Mouse (Mus musculus) MEL (cell line): ENCODE measurements around the gene Kcnj6.

Experiments
- CHD2 ChIP-seq: IDR thresholded peaks from 2 replicates; pipeline ENCODE4 v1.6.1; 2011; ENCODE audit warnings: low read length, improper control_type of control experiment
- CTCF ChIP-seq, 3 experiments: IDR thresholded peaks in 2 of 3; conservative IDR thresholded peaks in 1 of 3; 2 replicates each; pipeline ENCODE4 v1.5.1; 2011 to 2012; ENCODE audit warnings: low read length in 3 of 3, low read depth in 2 of 3, mild to moderate bottlenecking in 2 of 3, improper control_type of control experiment in 1 of 3, inconsistent platforms in 1 of 3, mixed read lengths in 1 of 3, moderate library complexity in 1 of 3; ENCODE audit not compliant: control insufficient read depth in 1 of 3, insufficient read depth in 1 of 3, poor library complexity in 1 of 3, severe bottlenecking in 1 of 3
- ELF1 ChIP-seq: IDR thresholded peaks from 2 replicates; pipeline ENCODE4 v1.6.1; 2014; ENCODE audit warnings: low read depth, mild to moderate bottlenecking, inconsistent platforms, low read length, improper control_type of control experiment, moderate library complexity
- EP300 ChIP-seq, 2 experiments: IDR thresholded peaks; 2 replicates each; pipeline ENCODE4 v1.6.1; 2011; ENCODE audit warnings: improper control_type of control experiment in 2 of 2, low read length in 2 of 2, low read depth in 1 of 2, mild to moderate bottlenecking in 1 of 2
- GABPA ChIP-seq: IDR thresholded peaks from 2 replicates; pipeline ENCODE4 v1.6.1; 2012; ENCODE audit warnings: low read depth, mild to moderate bottlenecking, inconsistent platforms, low read length, improper control_type of control experiment, moderate library complexity
- GATA1 ChIP-seq: IDR thresholded peaks from 2 replicates; pipeline ENCODE4 v1.6.1; 2011; ENCODE audit warnings: low read depth, low read length, improper control_type of control experiment
- JUND ChIP-seq: IDR thresholded peaks from 2 replicates; pipeline ENCODE4 v1.6.1; 2011; ENCODE audit warnings: low read depth, mild to moderate bottlenecking, improper control_type of control experiment, low read length
- POLR2A ChIP-seq, 2 experiments: IDR thresholded peaks; 2 replicates each; pipeline ENCODE4 v1.6.1; 2011 to 2012; ENCODE audit warnings: low read length in 2 of 2, mild to moderate bottlenecking in 2 of 2, control low read depth in 1 of 2, improper control_type of control experiment in 1 of 2, low read depth in 1 of 2, moderate library complexity in 1 of 2; ENCODE audit not compliant: control insufficient read depth in 1 of 2, insufficient read depth in 1 of 2, poor library complexity in 1 of 2
- RCOR1 ChIP-seq: IDR thresholded peaks from 2 replicates; pipeline ENCODE4 v1.6.1; 2012; ENCODE audit warnings: low read depth, mild to moderate bottlenecking, inconsistent platforms, low read length, improper control_type of control experiment
- UBTF ChIP-seq: IDR thresholded peaks from 2 replicates; pipeline ENCODE4 v1.6.1; 2012; ENCODE audit warnings: low read depth, mild to moderate bottlenecking, inconsistent platforms, low read length, improper control_type of control experiment, moderate library complexity, borderline replicate concordance; ENCODE audit not compliant: insufficient read depth
- USF2 ChIP-seq, 2 experiments: IDR thresholded peaks; 2 replicates each; pipeline ENCODE4 v1.6.1; 2011 to 2012; ENCODE audit warnings: improper control_type of control experiment in 2 of 2, low read length in 2 of 2, borderline replicate concordance in 1 of 2, inconsistent platforms in 1 of 2, low read depth in 1 of 2, mild to moderate bottlenecking in 1 of 2; ENCODE audit not compliant: insufficient read depth in 1 of 2
- ZKSCAN1 ChIP-seq: IDR thresholded peaks from 2 replicates; pipeline ENCODE4 v1.6.1; 2012; ENCODE audit warnings: low read depth, mild to moderate bottlenecking, inconsistent platforms, low read length, improper control_type of control experiment, moderate library complexity
- ZNF384 ChIP-seq: IDR thresholded peaks from 2 replicates; pipeline ENCODE4 v1.6.1; 2012; ENCODE audit warnings: low read depth, mild to moderate bottlenecking, inconsistent platforms, low read length, improper control_type of control experiment

DNA sequence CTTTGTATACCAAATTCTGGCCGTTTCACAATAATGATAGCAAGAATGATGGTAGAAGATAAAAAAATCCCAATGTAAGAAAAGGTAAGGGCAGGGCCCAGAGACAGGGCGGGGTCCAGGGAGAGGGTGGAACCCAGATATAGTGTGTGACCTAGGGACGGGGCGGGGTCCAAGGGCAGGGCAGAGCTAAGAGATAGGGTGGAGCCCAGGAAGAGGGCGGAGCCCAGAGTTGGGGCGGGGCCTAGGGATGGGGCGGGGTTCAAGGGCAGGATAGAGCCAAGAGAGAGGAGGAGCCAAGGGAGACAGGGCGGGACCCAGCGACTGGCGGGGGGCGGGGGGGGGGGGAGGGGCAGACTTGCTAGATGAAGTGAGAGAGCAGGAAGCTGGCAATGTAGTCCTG is 236.8 kb downstream of the Kcnj6 start:
- no peak for TF ChIP-seq CTCF (IDR thresholded peaks at IDR 0.05 in 2 of 3, conservative IDR thresholded peaks at IDR 0.05 in 1 of 3; ENCODE audit: control insufficient read depth in 1 of 3, insufficient read depth in 1 of 3, low read depth in 2 of 3, low read length in 3 of 3, poor library complexity in 1 of 3, severe bottlenecking in 1 of 3)
- TF ChIP-seq EP300 (IDR thresholded peaks at IDR 0.05; ENCODE audit: low read depth in 1 of 2, low read length in 2 of 2): no peak
- TF ChIP-seq UBTF: no peak
- no peak for TF ChIP-seq POLR2A (IDR thresholded peaks at IDR 0.05; ENCODE audit: control insufficient read depth in 1 of 2, insufficient read depth in 1 of 2, low read depth in 1 of 2, low read length in 2 of 2, poor library complexity in 1 of 2)
- TF ChIP-seq ZKSCAN1: no peak
- no peak for TF ChIP-seq CHD2
- TF ChIP-seq USF2 (IDR thresholded peaks at IDR 0.05; ENCODE audit: borderline replicate concordance in 1 of 2, insufficient read depth in 1 of 2, low read depth in 1 of 2, low read length in 2 of 2): no peak
- no peak for TF ChIP-seq GABPA
- no peak for TF ChIP-seq GATA1
- TF ChIP-seq RCOR1: no peak
- no peak for TF ChIP-seq ZNF384
- no peak for TF ChIP-seq ELF1
- TF ChIP-seq JUND: no peak
